Mouse (Mus musculus): Measurements from ENCODE around the gene Selenop. TPM values are rescaled to one million over a fixed set of nuclear protein-coding genes. Genes with fewer than 3 reads are reported as not detected.
A peak's percentile ranks its signal among the peaks of the same experiment; 100 is the strongest.
"Not testable (repeated sequence)": the region's sequence is repeated elsewhere in the genome, so short reads cannot be mapped to it uniquely, and the experiment has no call there.

Gene Selenop
- polyA plus RNA-seq (2015; fragmentation: Nextera tagmentation; extraction: Ambion mirVana): 134 and 147 TPM in 2 replicates

- ATAC-seq (replicated peaks; ENCODE audit: low FRiP score): no peak
- H3K36me3 ChIP-seq: no peaks in the 10 kb centered on the region
- WGBS: 86% methylated on average over 6 of the region's 6 CpGs
- H3K9me3 ChIP-seq (replicated peaks): no peaks in the 10 kb centered on the region
- H3K4me3 ChIP-seq (replicated peaks): no peak within 1 kb of the TSS
- H3K4me1 ChIP-seq: peaks cover 12% of the 10 kb centered on the region
- H3K4me2 ChIP-seq: no peak within 1 kb of the TSS
- H3K9ac ChIP-seq: no peak within 1 kb of the TSS
- no peaks in the 10 kb centered on the region for H3K27me3 ChIP-seq
- peak within 1 kb of the TSS; percentile 96 for H3K27ac ChIP-seq
Observed at GRCm38 (mm10) chr15:3268247-3268646, at the start of gene Selenop. Gene Selenop, plus strand, starts transcription at chr15:3268547.

GRCm38 (mm10) chr15:3218668-3219067, 49.7 kb upstream of the Selenop start:
- not testable (repeated sequence) for H3K27ac ChIP-seq; H3K9ac ChIP-seq; H3K27me3 ChIP-seq; H3K4me2 ChIP-seq; ATAC-seq (replicated peaks; ENCODE audit: low FRiP score); H3K4me1 ChIP-seq; H3K4me3 ChIP-seq (replicated peaks); H3K9me3 ChIP-seq (replicated peaks); H3K36me3 ChIP-seq
- 98% methylated on average over 4 of the region's 4 CpGs for WGBS

- 86% methylated on average over 5 of the region's 5 CpGs for WGBS
- no peaks in the 10 kb centered on the region for H3K4me1 ChIP-seq
- H3K27ac ChIP-seq: no peak overlapping the region
- no peak overlapping the region for H3K4me3 ChIP-seq (replicated peaks)
- H3K27me3 ChIP-seq: no peaks in the 10 kb centered on the region
- H3K4me2 ChIP-seq: no peak overlapping the region
- H3K9ac ChIP-seq: no peak overlapping the region
- H3K9me3 ChIP-seq (replicated peaks): no peaks in the 10 kb centered on the region
- no peak for ATAC-seq (replicated peaks; ENCODE audit: low FRiP score)
- H3K36me3 ChIP-seq: no peaks in the 10 kb centered on the region
Observed at GRCm38 (mm10) chr15:3222803-3223437, 45.4 kb upstream of the Selenop start.

- no peak for ATAC-seq (replicated peaks; ENCODE audit: low FRiP score)
- 85% methylated on average over 3 of the region's 3 CpGs for WGBS
- H3K4me3 ChIP-seq (replicated peaks): no peak overlapping the region
- no peaks in the 10 kb centered on the region for H3K9me3 ChIP-seq (replicated peaks)
- no peak overlapping the region for H3K4me2 ChIP-seq
- H3K27me3 ChIP-seq: no peaks in the 10 kb centered on the region
- H3K27ac ChIP-seq: no peak overlapping the region
- H3K9ac ChIP-seq: no peak overlapping the region
- H3K36me3 ChIP-seq: no peaks in the 10 kb centered on the region
- H3K4me1 ChIP-seq: no peaks in the 10 kb centered on the region
Observed at GRCm38 (mm10) chr15:3226573-3226972, 41.8 kb upstream of the Selenop start.

GRCm38 (mm10) chr15:3228185-3228584, 40.2 kb upstream of the Selenop start:
- H3K27ac ChIP-seq: no peak overlapping the region
- no peak for ATAC-seq (replicated peaks; ENCODE audit: low FRiP score)
- H3K4me1 ChIP-seq: 0 out of 2 replicates have a peak, but pooled peaks cover 8% of the 10 kb centered on the region
- no peaks in the 10 kb centered on the region for H3K9me3 ChIP-seq (replicated peaks)
- no peaks in the 10 kb centered on the region for H3K27me3 ChIP-seq
- no peak overlapping the region for H3K4me2 ChIP-seq
- H3K36me3 ChIP-seq: no peaks in the 10 kb centered on the region
- no peak overlapping the region for H3K9ac ChIP-seq
- 49% methylated on average over 2 of the region's 2 CpGs for WGBS
- H3K4me3 ChIP-seq (replicated peaks): no peak overlapping the region

GRCm38 (mm10) chr15:3228990-3229389, 39.4 kb upstream of the Selenop start:
- H3K27me3 ChIP-seq: no peaks in the 10 kb centered on the region
- H3K4me2 ChIP-seq: no peak overlapping the region
- no peaks in the 10 kb centered on the region for H3K36me3 ChIP-seq
- H3K4me3 ChIP-seq (replicated peaks): no peak overlapping the region
- no peak overlapping the region for H3K27ac ChIP-seq
- ATAC-seq (replicated peaks; ENCODE audit: low FRiP score): no peak
- WGBS: 88% methylated on average over 6 of the region's 6 CpGs
- H3K4me1 ChIP-seq: 0 out of 2 replicates have a peak, but pooled peaks cover 8% of the 10 kb centered on the region
- H3K9me3 ChIP-seq (replicated peaks): no peaks in the 10 kb centered on the region
- H3K9ac ChIP-seq: no peak overlapping the region

- no peak overlapping the region for H3K9ac ChIP-seq
- no peaks in the 10 kb centered on the region for H3K9me3 ChIP-seq (replicated peaks)
- 0 out of 2 replicates have a peak, but pooled peaks cover 8% of the 10 kb centered on the region for H3K4me1 ChIP-seq
- H3K4me3 ChIP-seq (replicated peaks): no peak overlapping the region
- no peaks in the 10 kb centered on the region for H3K27me3 ChIP-seq
- no peak for ATAC-seq (replicated peaks; ENCODE audit: low FRiP score)
- no peak overlapping the region for H3K27ac ChIP-seq
- H3K36me3 ChIP-seq: no peaks in the 10 kb centered on the region
- WGBS: 69% methylated on average over 4 of the region's 4 CpGs
- no peak overlapping the region for H3K4me2 ChIP-seq
Observed at GRCm38 (mm10) chr15:3231004-3231403, 37.3 kb upstream of the Selenop start.

GRCm38 (mm10) chr15:3232168-3232835, 36.0 kb upstream of the Selenop start:
- peak; percentile 67 for ATAC-seq (replicated peaks; ENCODE audit: low FRiP score)
- Histone ChIP-seq H3K4me1 (0 out of 2 replicates have a peak, but pooled peaks cover 8% of the 10 kb centered on the region), H3K27ac (0 out of 2 replicates have a peak overlapping the region, but pooled peaks have one; percentile 30), H3K27me3 (no peaks in the 10 kb centered on the region), H3K36me3 (no peaks in the 10 kb centered on the region), H3K4me3 (replicated peaks) (no peak overlapping the region), H3K4me2 (no peak overlapping the region), H3K9ac (no peak overlapping the region), H3K9me3 (replicated peaks) (no peaks in the 10 kb centered on the region)
- WGBS: 19% methylated on average over 9 of the region's 9 CpGs

- Histone ChIP-seq H3K9me3 (replicated peaks) (no peaks in the 10 kb centered on the region), H3K27me3 (no peaks in the 10 kb centered on the region), H3K4me2 (no peak overlapping the region), H3K9ac (no peak overlapping the region), H3K36me3 (no peaks in the 10 kb centered on the region), H3K4me1 (0 out of 2 replicates have a peak, but pooled peaks cover 8% of the 10 kb centered on the region), H3K27ac (no peak overlapping the region), H3K4me3 (replicated peaks) (no peak overlapping the region)
- WGBS: 95% methylated on average over 3 of the region's 3 CpGs
- ATAC-seq (replicated peaks; ENCODE audit: low FRiP score): no peak
Observed at GRCm38 (mm10) chr15:3233837-3234551, 34.4 kb upstream of the Selenop start.

- Histone ChIP-seq H3K36me3 (no peaks in the 10 kb centered on the region), H3K4me3 (replicated peaks) (no peak overlapping the region), H3K27ac (no peak overlapping the region), H3K4me2 (no peak overlapping the region), H3K27me3 (no peaks in the 10 kb centered on the region), H3K4me1 (0 out of 2 replicates have a peak, but pooled peaks cover 8% of the 10 kb centered on the region), H3K9me3 (replicated peaks) (no peaks in the 10 kb centered on the region), H3K9ac (no peak overlapping the region)
- WGBS: 88% methylated on average over 2 of the region's 2 CpGs
- no peak for ATAC-seq (replicated peaks; ENCODE audit: low FRiP score)
Observed at GRCm38 (mm10) chr15:3236338-3236737, 32.0 kb upstream of the Selenop start.

GRCm38 (mm10) chr15:3237963-3238362, 30.4 kb upstream of the Selenop start:
- ATAC-seq (replicated peaks; ENCODE audit: low FRiP score): no peak
- H3K4me1 ChIP-seq: 0 out of 2 replicates have a peak, but pooled peaks cover 2% of the 10 kb centered on the region
- H3K4me3 ChIP-seq (replicated peaks): no peak overlapping the region
- H3K9me3 ChIP-seq (replicated peaks): no peaks in the 10 kb centered on the region
- no peak overlapping the region for H3K4me2 ChIP-seq
- no peak overlapping the region for H3K27ac ChIP-seq
- H3K9ac ChIP-seq: no peak overlapping the region
- no peaks in the 10 kb centered on the region for H3K36me3 ChIP-seq
- no peaks in the 10 kb centered on the region for H3K27me3 ChIP-seq
- WGBS: 86% methylated on average over 1 of the region's 1 CpGs

- not testable (repeated sequence) for H3K36me3 ChIP-seq; H3K4me2 ChIP-seq; H3K27ac ChIP-seq; H3K9ac ChIP-seq; H3K4me1 ChIP-seq; H3K27me3 ChIP-seq; H3K9me3 ChIP-seq (replicated peaks); H3K4me3 ChIP-seq (replicated peaks); ATAC-seq (replicated peaks; ENCODE audit: low FRiP score)
- WGBS: 82% methylated on average over 10 of the region's 10 CpGs
Observed at GRCm38 (mm10) chr15:3245036-3245435, 23.3 kb upstream of the Selenop start.
